8 mouse cellular contexts compared by ENCODE assay signal in the genomic region with DNA sequence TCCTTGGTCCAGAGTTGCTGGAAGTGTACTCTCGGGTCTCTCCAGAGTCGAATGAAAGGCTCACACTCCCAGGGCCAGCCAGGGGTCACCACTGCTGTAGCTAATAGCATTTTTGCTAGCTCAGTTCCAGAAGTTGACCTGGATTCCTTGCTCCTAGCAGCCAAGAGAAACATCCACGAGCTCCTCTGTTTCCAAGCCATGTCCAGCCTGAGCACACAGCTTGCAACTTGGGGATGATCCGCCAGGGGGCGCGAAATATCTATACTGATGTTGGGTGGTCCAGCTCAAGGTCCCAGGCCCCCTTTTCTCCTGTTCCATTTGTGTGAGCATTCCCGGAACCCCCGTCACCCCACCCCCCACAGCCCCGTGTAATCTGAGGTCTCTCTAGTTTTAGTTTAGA. TPM values are rescaled to one million over a fixed set of nuclear protein-coding genes. Genes with fewer than 3 reads are reported as not detected.
DNase-seq lines count a peak whose midpoint lies in the region; ATAC-seq and TF ChIP-seq lines count a peak whose summit lies in the region.
"Had no signal": no experiment of that assay in that cellular context is flagged by ENCODE, and none has a peak within 500 bp of the region (broad histone marks: within the 10 kb centered on the region; RNA-seq: fewer than 3 reads in every experiment).

No protein-coding gene starts in this region.

- H3K27ac ChIP-seq in ES-Bruce4 (ENCODE audit: insufficient read depth, low read length) = no peak overlapping the region
- H3K27ac ChIP-seq in liver, embryonic 14.5 days = no peak overlapping the region
- H3K27ac ChIP-seq: liver, embryonic 15.5 days had no signal

- H3K9me3 ChIP-seq in ES-Bruce4 (replicated peaks; ENCODE audit: control insufficient read depth, insufficient read depth, low read length, poor library complexity, severe bottlenecking) = no peaks in the 10 kb centered on the region
- H3K9me3 ChIP-seq in liver, embryonic 14.5 days (ENCODE audit: control insufficient read depth, low read length) = no peaks in the 10 kb centered on the region
- H3K9me3 ChIP-seq: liver, embryonic 15.5 days had no signal

- no peak for ATAC-seq in liver, embryonic 14.5 days (ENCODE audit: insufficient read depth)

- H3K4me1 ChIP-seq in ES-Bruce4 (ENCODE audit: control insufficient read depth, insufficient read depth, low read length) = peaks cover 3% of the 10 kb centered on the region
- peaks cover 8 to 12% of the 10 kb centered on the region in 2 experiments for H3K4me1 ChIP-seq in liver, embryonic 14.5 days (replicated peaks; ENCODE audit: control insufficient read depth in 2 of 2, insufficient read depth in 2 of 2, low read length in 1 of 2)

- peak overlapping the region; percentile 100 for H3K4me3 ChIP-seq in ES-Bruce4 (ENCODE audit: low read depth, low read length)
- no peak overlapping the region for H3K4me3 ChIP-seq in liver, embryonic 14.5 days (ENCODE audit: insufficient read depth in 1 of 2, low read depth in 2 of 2, low read length in 2 of 2)
- H3K4me3 ChIP-seq: liver, embryonic 15.5 days had no signal

- DNase-seq in layer of hippocampus, adult 11-12 months (ENCODE audit: low spot score) = peak; percentile 73
- DNase-seq in layer of hippocampus, adult 9-11 months = no peak
- DNase-seq in brain, adult 2 months (ENCODE audit: low read depth, low spot score) = peak; percentile 55
- peak; percentile 63 to 81 for DNase-seq in heart, postnatal 10 days
- no peak for DNase-seq in liver, embryonic 14.5 days (ENCODE audit: low read depth in 3 of 3, low spot score in 3 of 3)
- DNase-seq in right cerebral cortex, postnatal 4 days = peak; percentile 80

- no peaks in the 10 kb centered on the region for H3K27me3 ChIP-seq in ES-Bruce4 (ENCODE audit: control insufficient read depth, insufficient read depth, low read length, poor library complexity, severe bottlenecking)
- no peaks in the 10 kb centered on the region for H3K27me3 ChIP-seq in liver, embryonic 14.5 days (ENCODE audit: control insufficient read depth, insufficient read depth, low read length)

- intact Hi-C loops in heart, postnatal 10 days (cut with DNase I) = loop anchor here (1.0 kb wide), 1 partner anchor 29 kb away; no protein-coding TSS in a partner anchor

- WGBS in liver, embryonic 14.5 days (ENCODE audit: insufficient replicate concordance) = 35% methylated on average over 9 of the region's 9 CpGs

- TF ChIP-seq POLR2A in ES-Bruce4 (IDR thresholded peaks at IDR 0.05; ENCODE audit: insufficient read depth, low read length) = no peak

- H3K9ac ChIP-seq in ES-Bruce4 (ENCODE audit: low read depth, poor library complexity, severe bottlenecking) = peak overlapping the region; percentile 84
- H3K9ac ChIP-seq in liver, embryonic 14.5 days (replicated peaks) = no peak overlapping the region
- H3K9ac ChIP-seq: liver, embryonic 15.5 days had no signal

- no peak for TF ChIP-seq EP300 in ES-Bruce4 (IDR thresholded peaks at IDR 0.05; ENCODE audit: insufficient read depth, low read depth, low read length)
- TF ChIP-seq EP300 in liver, embryonic 14.5 days (IDR thresholded peaks at IDR 0.05; ENCODE audit: low read depth) = no peak

- H3K4me2 ChIP-seq in liver, embryonic 14.5 days (ENCODE audit: low read depth) = no peak overlapping the region
- H3K4me2 ChIP-seq: liver, embryonic 15.5 days had no signal

- peaks cover 8% of the 10 kb centered on the region for H3K36me3 ChIP-seq in ES-Bruce4 (ENCODE audit: control insufficient read depth, insufficient read depth, low read length, poor library complexity, severe bottlenecking)
- H3K36me3 ChIP-seq in liver, embryonic 14.5 days (replicated peaks; ENCODE audit: control insufficient read depth, insufficient read depth, low read depth) = no peaks in the 10 kb centered on the region
- H3K36me3 ChIP-seq: liver, embryonic 15.5 days had no signal

- peak; percentile 68 for TF ChIP-seq CTCF in ES-Bruce4 (IDR thresholded peaks at IDR 0.05; ENCODE audit: low read depth, low read length)
- TF ChIP-seq CTCF in liver, embryonic 14.5 days (IDR thresholded peaks at IDR 0.05; ENCODE audit: low read depth) = peak; percentile 71

RNA-seq across cellular contexts. Expression of a gene that starts 3.5 kb away (rescaled TPM):
- 5.0 and 5.4 TPM in 2 replicates for polyA plus RNA-seq in ES-Bruce4 (2011; ENCODE audit: insufficient read depth, insufficient read length, low read depth, missing spikeins)
- 10 to 100 TPM; 11.8 to 13.8 TPM for total RNA-seq in heart, postnatal 10 days (2021)
- polyA plus RNA-seq in liver, embryonic 14.5 days (2012; rRNA removed) = 2.9 and 3.7 TPM in 2 replicates
- polyA plus RNA-seq in liver, embryonic 14.5 days (2014; fragmentation: Nextera tagmentation; extraction: Ambion mirVana) = 1.5 and 1.6 TPM in 2 replicates

RNA-seq across cellular contexts. Expression of a gene that starts 5.2 kb away (rescaled TPM):
- 1.1 TPM in 2 replicates for polyA plus RNA-seq in ES-Bruce4 (2011; ENCODE audit: insufficient read depth, insufficient read length, low read depth, missing spikeins)
- not detected for total RNA-seq in heart, postnatal 10 days (2021)
- 0.02 TPM in 1 of 2 replicates, not detected in the other for polyA plus RNA-seq in liver, embryonic 14.5 days (2012; rRNA removed)
- not detected in 2 replicates for polyA plus RNA-seq in liver, embryonic 14.5 days (2014; fragmentation: Nextera tagmentation; extraction: Ambion mirVana)
- polyA plus RNA-seq: liver, embryonic 15.5 days had no signal

RNA-seq across cellular contexts. Expression of a gene that starts 10.3 kb away (rescaled TPM):
- 2.2 and 3.3 TPM in 2 replicates for polyA plus RNA-seq in ES-Bruce4 (2011; ENCODE audit: insufficient read depth, insufficient read length, low read depth, missing spikeins)
- 1 to 10 TPM; 4.9 to 5.2 TPM for total RNA-seq in heart, postnatal 10 days (2021)
- 0.38 and 0.39 TPM in 2 replicates for polyA plus RNA-seq in liver, embryonic 14.5 days (2012; rRNA removed)
- 0.10 and 0.11 TPM in 2 replicates for polyA plus RNA-seq in liver, embryonic 14.5 days (2014; fragmentation: Nextera tagmentation; extraction: Ambion mirVana)

RNA-seq across cellular contexts. Expression of a gene that starts 14.0 kb away (rescaled TPM):
- 1.5 and 2.0 TPM in 2 replicates for polyA plus RNA-seq in ES-Bruce4 (2011; ENCODE audit: insufficient read depth, insufficient read length, low read depth, missing spikeins)
- total RNA-seq in heart, postnatal 10 days (2021) = 10 to 100 TPM; 12.5 TPM
- polyA plus RNA-seq in liver, embryonic 14.5 days (2012; rRNA removed) = 0.12 and 0.14 TPM in 2 replicates
- 0.03 and 0.09 TPM in 2 replicates for polyA plus RNA-seq in liver, embryonic 14.5 days (2014; fragmentation: Nextera tagmentation; extraction: Ambion mirVana)

RNA-seq across cellular contexts. Expression of a gene that starts 34.6 kb away (rescaled TPM):
- polyA plus RNA-seq in ES-Bruce4 (2011; ENCODE audit: insufficient read depth, insufficient read length, low read depth, missing spikeins) = 3.3 and 4.3 TPM in 2 replicates
- total RNA-seq in heart, postnatal 10 days (2021) = 10 to 100 TPM; 15.8 to 16.3 TPM
- 6.6 and 6.7 TPM in 2 replicates for polyA plus RNA-seq in liver, embryonic 14.5 days (2012; rRNA removed)
- 0.56 and 0.86 TPM in 2 replicates for polyA plus RNA-seq in liver, embryonic 14.5 days (2014; fragmentation: Nextera tagmentation; extraction: Ambion mirVana)

Comparison
In these comparisons a context has a peak if more than half of its experiments do, and no peak if none do; other contexts are left out.
1. DNase-seq: peak in layer of hippocampus, adult 11-12 months (single experiment), brain, adult 2 months (single experiment), heart, postnatal 10 days (2 of 2) and right cerebral cortex, postnatal 4 days (single experiment); none in layer of hippocampus, adult 9-11 months (single experiment) and liver, embryonic 14.5 days (0 of 3).